Mouse (Mus musculus): ENCODE measurements around the gene Usp24. TPM values are rescaled to one million over a fixed set of nuclear protein-coding genes. Genes with fewer than 3 reads are reported as not detected.

Usp24 gene
- total RNA-seq (2023): 100 to 1,000 TPM in 1 of 2 experiments, 10 to 100 TPM in 1; 95.2 to 102 TPM

DNA sequence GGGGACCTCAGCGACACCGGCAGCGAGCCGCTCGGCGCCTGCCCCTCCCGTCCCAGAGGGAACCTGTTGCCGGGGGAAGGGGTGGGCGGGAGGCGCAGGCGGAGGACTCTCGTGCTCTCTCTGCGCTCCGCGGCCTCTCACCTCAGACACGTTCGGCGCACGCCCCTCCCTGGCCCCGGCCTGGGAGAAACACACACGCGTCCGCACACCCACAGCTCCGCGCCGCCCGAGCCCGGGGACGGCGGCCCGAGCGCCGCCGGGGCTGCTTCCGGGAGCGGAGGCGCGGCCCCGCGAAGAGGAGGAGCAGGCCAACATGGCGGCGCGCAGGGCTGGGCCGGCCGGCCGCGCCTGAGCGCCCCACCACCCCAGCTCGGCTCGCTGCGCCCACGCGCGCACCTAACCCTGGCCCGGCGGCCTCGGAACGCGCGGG, at the start of gene Usp24:
Usp24 (plus strand) TSS at position 293 of the 430 bp plus-strand sequence.

Other genes with a start within 250 kb of the Usp24 start
- not detected for gene Pcsk9, start 148.1 kb downstream of the Usp24 start, total RNA-seq (2023)
- not detected for gene Bsnd, start 176.1 kb downstream of the Usp24 start, total RNA-seq (2023)
- 1 to 10 TPM; 3.0 to 3.9 TPM for gene Dhcr24, start 244.8 kb downstream of the Usp24 start, total RNA-seq (2023)